Mouse (Mus musculus) 416B (cell line): ENCODE measurements around the gene Mttp.
"Not testable (repeated sequence)": the region's sequence is repeated elsewhere in the genome, so short reads cannot be mapped to it uniquely, and the experiment has no call there.

ENCODE experiments used
- DNase-seq: peaks from one replicate; pipeline ENCODE4 v3.0.0; 2011; ENCODE audit warnings: low read depth

Mttp gene

GRCm38 (mm10) chr3:138144642-138145171, at the start of gene Mttp:
Mttp (minus strand) TSS chr3:138144968.
- peak; percentile 95 for DNase-seq

- DNase-seq, result no peak
Observed at GRCm38 (mm10) chr3:138193683-138194302, 49.0 kb upstream of the Mttp start, which contains the start of gene 4930579F01Rik. 4930579F01Rik (minus strand) TSS chr3:138193825.

GRCm38 (mm10) chr3:138192260-138192659, 47.5 kb upstream of the Mttp start:
- DNase-seq, result peak; percentile 16

GRCm38 (mm10) chr3:138185995-138186930, 41.5 kb upstream of the Mttp start:
- DNase-seq, result no peak

- DNase-seq, result no peak
Observed at GRCm38 (mm10) chr3:138185290-138185689, 40.5 kb upstream of the Mttp start.

- DNase-seq, result no peak
Observed at GRCm38 (mm10) chr3:138183371-138183770, 38.6 kb upstream of the Mttp start.

GRCm38 (mm10) chr3:138182019-138182418, 37.3 kb upstream of the Mttp start:
- DNase-seq, result no peak

GRCm38 (mm10) chr3:138175551-138175950, 30.8 kb upstream of the Mttp start:
- DNase-seq, result no peak

GRCm38 (mm10) chr3:138173291-138173690, 28.5 kb upstream of the Mttp start:
- peak; percentile 21 for DNase-seq

GRCm38 (mm10) chr3:138162553-138163183, 17.9 kb upstream of the Mttp start:
- DNase-seq, result peak; percentile 15

- DNase-seq, result no peak
Observed at GRCm38 (mm10) chr3:138161623-138162022, 16.9 kb upstream of the Mttp start.

GRCm38 (mm10) chr3:138156651-138157050, 11.9 kb upstream of the Mttp start:
- no peak for DNase-seq

- DNase-seq, result no peak
Observed at GRCm38 (mm10) chr3:138155062-138155461, 10.3 kb upstream of the Mttp start.

- peak; percentile 36 for DNase-seq
Observed at GRCm38 (mm10) chr3:138148811-138149210, 4.0 kb upstream of the Mttp start.

- no peak for DNase-seq
Observed at GRCm38 (mm10) chr3:138144060-138144641, 617 bp downstream of the Mttp start.

GRCm38 (mm10) chr3:138143315-138144059, 1.3 kb downstream of the Mttp start, which contains the start of gene Trmt10a:
Trmt10a (plus strand) TSS chr3:138143448.
- DNase-seq, result peak; percentile 99

GRCm38 (mm10) chr3:138142733-138143314, 1.9 kb downstream of the Mttp start:
- DNase-seq, result no peak

GRCm38 (mm10) chr3:138142052-138142732, 2.6 kb downstream of the Mttp start:
- DNase-seq, result peak; percentile 56

- DNase-seq, result no peak
Observed at GRCm38 (mm10) chr3:138139663-138140062, 5.1 kb downstream of the Mttp start.

GRCm38 (mm10) chr3:138138146-138138545, 6.6 kb downstream of the Mttp start:
- not testable (repeated sequence) for DNase-seq
